Mouse (Mus musculus) central nervous system, embryonic 11.5 days (tissue): ENCODE data around the gene Tomm70a. TPM values are rescaled to one million over a fixed set of nuclear protein-coding genes. Genes with fewer than 3 reads are reported as not detected.

Source experiments
- polyA plus RNA-seq: library from polyadenylated mRNA; depleted of rRNA; stranded (reverse); fragments of >200 nt; gene quantifications from 2 replicates; pipeline ENCODE4 v1.2.3, GENCODE M21; 2012; rRNA removed

Tomm70a gene
- 48.8 and 49.4 TPM in 2 replicates for polyA plus RNA-seq

GRCm38 (mm10) chr16:57120913-57121815, at the start of gene Tomm70a:
Gene Tomm70a, plus strand, starts transcription at chr16:57121703.

DNA sequence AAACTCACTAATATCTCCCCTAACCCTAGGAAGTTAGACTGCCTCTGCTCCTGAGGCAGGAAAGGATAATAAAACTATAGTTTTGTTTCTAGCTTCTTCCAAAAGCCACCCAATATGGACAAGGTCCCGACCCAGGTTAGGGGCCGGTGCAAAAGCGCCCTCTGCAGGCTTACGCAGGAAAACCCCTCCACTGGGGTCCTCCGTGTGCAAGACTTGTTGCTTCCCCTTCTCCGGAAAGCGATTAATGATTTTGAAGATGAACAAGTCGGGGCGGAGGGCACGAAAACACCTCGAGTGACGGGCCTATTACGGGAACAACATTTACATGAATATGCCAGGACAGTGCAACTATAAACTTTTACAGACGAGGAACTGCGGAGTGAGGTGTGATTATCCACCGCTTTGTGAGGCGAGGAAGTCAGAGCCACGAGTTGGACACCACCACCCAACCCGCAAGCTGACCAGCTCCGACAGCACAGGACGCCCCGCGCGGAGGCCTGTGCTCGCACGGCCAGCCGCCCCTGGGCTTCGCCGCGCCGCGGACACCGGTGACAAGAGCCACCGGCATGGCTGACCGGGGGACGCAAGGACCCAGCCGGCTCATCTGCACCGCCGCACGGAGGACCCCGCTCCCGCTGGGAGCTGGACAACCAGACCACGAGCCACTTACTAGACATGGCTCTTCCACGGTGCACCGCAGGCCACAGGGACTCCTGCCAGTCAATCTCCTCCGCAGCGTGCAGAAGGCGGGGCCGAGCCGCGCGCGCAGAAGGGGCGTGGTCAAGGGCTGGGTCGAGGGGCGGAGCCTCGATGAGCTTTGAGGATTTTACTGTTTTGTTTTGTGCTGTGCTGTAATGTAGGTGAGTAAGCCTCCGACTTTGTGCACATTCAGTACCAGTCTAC, 45.4 kb downstream of the Tomm70a start, which contains the start of gene Nit2:
Gene Nit2, minus strand, starts transcription at position 731 of the 903 bp plus-strand sequence.

Other genes starting within 250 kb of the Tomm70a start
- 3.0 and 7.3 TPM in 2 replicates for gene Tmem45a, start 235.5 kb upstream of the Tomm70a start, polyA plus RNA-seq
- gene Lnp1, start 193.6 kb upstream of the Tomm70a start, polyA plus RNA-seq: not detected in 2 replicates
- gene Tmem45a2, start 50.3 kb upstream of the Tomm70a start, polyA plus RNA-seq: not detected in 2 replicates
- 19.5 and 34.9 TPM in 2 replicates for gene Nit2, start 45.6 kb downstream of the Tomm70a start, polyA plus RNA-seq
- 39.0 and 40.1 TPM in 2 replicates for gene Tbc1d23, start 109.8 kb downstream of the Tomm70a start, polyA plus RNA-seq
- gene Tmem30c, start 171.2 kb downstream of the Tomm70a start, polyA plus RNA-seq: 0.51 and 0.80 TPM in 2 replicates
- 4.0 and 10.6 TPM in 2 replicates for gene Filip1l, start 231.4 kb downstream of the Tomm70a start, polyA plus RNA-seq